Mouse (Mus musculus) CD4-positive naive resting alpha-beta T cell, adult 57 days (primary cell): Measurements from ENCODE around the gene Gsdma2. TPM values are rescaled to one million over a fixed set of nuclear protein-coding genes. Genes with fewer than 3 reads are reported as not detected.

Source experiments
- total RNA-seq: library from RNA; stranded (reverse); gene quantifications from one replicate; pipeline ENCODE4 v1.2.4, GENCODE M21; 2023

Gsdma2 gene
- total RNA-seq = not detected

GRCm38 (mm10) chr11:98646459-98646858 lies at the start of gene Gsdma2:
Gene Gsdma2 (plus strand): TSS chr11:98646759.

GRCm38 (mm10) chr11:98597991-98598390 lies 48.6 kb upstream of the Gsdma2 start, which contains the start of gene Lrrc3c:
Gene Lrrc3c (plus strand): TSS chr11:98598291.

DNA sequence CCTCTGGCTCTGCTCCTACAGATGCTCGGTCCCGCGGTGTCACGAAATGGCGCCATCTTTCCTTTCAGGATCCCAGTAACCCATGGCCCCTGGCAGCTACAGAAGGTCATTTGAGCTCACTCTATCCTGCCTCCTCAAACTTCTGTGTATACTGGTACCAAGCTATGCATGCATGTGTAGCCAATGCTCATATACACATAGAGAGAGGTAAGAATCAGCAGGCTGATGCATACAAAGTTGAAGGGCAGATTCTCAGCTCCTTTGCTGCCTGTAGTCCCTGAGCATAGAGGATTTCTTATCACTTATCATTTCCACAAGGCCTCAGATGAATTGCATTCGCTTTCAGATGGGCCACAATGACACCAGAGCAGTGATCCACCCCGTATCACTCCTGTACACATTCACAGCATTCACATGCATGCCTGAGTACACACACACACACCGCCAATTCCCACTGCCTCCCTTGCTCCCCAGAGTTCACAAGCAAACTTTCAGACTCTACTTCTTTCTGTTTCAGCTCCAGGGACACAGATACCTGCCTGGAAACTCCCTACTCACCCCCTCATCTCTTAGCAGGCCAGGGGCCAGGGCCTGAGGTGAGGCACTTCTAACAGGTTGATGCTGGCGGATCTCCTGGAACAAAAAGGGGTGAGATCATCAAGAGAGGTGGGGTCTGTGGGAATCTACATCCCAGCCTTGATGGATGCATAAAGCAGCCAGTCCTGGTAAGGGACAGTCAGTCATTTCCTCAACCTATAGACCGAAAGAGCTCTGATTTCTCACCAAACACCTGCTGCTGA lies 20.7 kb upstream of the Gsdma2 start, which contains the start of the genes Gm12355 and Gsdma3:
TSS of gene Gm12355 (minus strand) at position 51 of the 800 bp plus-strand sequence.
TSS of gene Gsdma3 (plus strand) at position 750 of the 800 bp plus-strand sequence.

DNA sequence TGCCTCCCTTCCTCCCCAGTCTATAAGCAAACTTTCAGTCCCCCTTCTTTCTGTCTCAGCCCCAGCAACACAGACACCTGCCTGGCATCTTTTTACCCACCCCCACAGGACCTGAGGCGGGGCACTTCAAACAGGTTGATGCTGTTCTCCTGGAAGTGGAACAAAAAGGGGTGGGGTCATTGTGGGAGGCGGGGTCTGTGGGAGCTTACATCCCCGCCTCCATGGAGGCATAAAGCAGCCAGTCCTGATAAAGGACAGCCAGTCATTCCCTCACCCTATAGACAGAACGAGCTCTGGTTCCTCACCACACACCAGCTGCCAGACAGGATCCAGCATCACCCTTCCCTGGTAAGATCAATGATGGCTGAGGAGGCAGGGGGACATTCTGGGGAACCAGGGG lies 17.5 kb downstream of the Gsdma2 start, which contains the start of gene Gsdma:
TSS of gene Gsdma (plus strand) at position 261 of the 400 bp plus-strand sequence.

GRCm38 (mm10) chr11:98681786-98682745 lies 35.5 kb downstream of the Gsdma2 start, which contains the start of gene Psmd3:
Gene Psmd3 (plus strand): TSS chr11:98682554.

DNA sequence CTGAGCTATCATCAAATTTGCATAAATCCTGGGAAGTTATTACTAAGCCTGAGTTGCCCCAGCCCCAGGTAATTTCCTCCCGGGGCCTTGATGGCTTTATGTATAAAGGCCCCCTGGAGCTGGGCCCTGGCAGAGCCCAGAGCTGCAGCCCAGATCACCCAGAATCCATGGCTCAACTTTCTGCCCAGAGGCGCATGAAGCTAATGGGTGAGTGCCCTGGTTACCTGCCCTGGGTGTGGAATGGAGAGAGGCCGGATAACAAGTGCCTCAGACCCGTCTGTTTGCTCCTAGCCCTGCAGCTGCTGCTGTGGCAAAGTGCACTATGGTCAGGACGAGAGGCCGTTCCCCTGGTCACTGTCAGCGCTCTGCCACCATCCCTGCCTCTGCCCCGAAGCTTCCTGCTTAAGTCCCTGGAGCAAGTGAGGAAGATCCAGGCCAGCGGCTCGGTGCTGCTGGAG lies 54.7 kb downstream of the Gsdma2 start, which contains the start of gene Csf3:
TSS of gene Csf3 (plus strand) at position 51 of the 458 bp plus-strand sequence.

Other genes starting within 250 kb of the Gsdma2 start
- 9.3 TPM for gene Pgap3, start 246.3 kb upstream of the Gsdma2 start, total RNA-seq
- 0.18 TPM for gene Erbb2, start 234.3 kb upstream of the Gsdma2 start, total RNA-seq
- 55.7 TPM for gene Mien1, start 207.8 kb upstream of the Gsdma2 start, total RNA-seq
- 1.2 TPM for gene Grb7, start 200.4 kb upstream of the Gsdma2 start, total RNA-seq
- 133 TPM for gene Ikzf3, start 100.7 kb upstream of the Gsdma2 start, total RNA-seq
- 5.8 TPM for gene Zpbp2, start 95.7 kb upstream of the Gsdma2 start, total RNA-seq
- gene Ormdl3, start 59.4 kb upstream of the Gsdma2 start, total RNA-seq = 23.7 TPM
- gene Lrrc3c, start 48.5 kb upstream of the Gsdma2 start, total RNA-seq = not detected
- gene Gm12355, start 21.1 kb upstream of the Gsdma2 start, total RNA-seq = 23.9 TPM
- 0.35 TPM for gene Gsdma3, start 20.4 kb upstream of the Gsdma2 start, total RNA-seq
- gene Gsdma, start 17.6 kb downstream of the Gsdma2 start, total RNA-seq = not detected
- gene Psmd3, start 35.8 kb downstream of the Gsdma2 start, total RNA-seq = 78.2 TPM
- not detected for gene Csf3, start 54.5 kb downstream of the Gsdma2 start, total RNA-seq
- gene Med24, start 82.7 kb downstream of the Gsdma2 start, total RNA-seq = 75.6 TPM
- 44.0 TPM for gene Thra, start 93.9 kb downstream of the Gsdma2 start, total RNA-seq
- gene Nr1d1, start 128.6 kb downstream of the Gsdma2 start, total RNA-seq = 5.1 TPM
- gene Msl1, start 148.8 kb downstream of the Gsdma2 start, total RNA-seq = 123 TPM
- 119 TPM for gene Casc3, start 158.1 kb downstream of the Gsdma2 start, total RNA-seq
- not detected for gene Rapgefl1, start 190.0 kb downstream of the Gsdma2 start, total RNA-seq
- 41.1 TPM for gene Wipf2, start 216.9 kb downstream of the Gsdma2 start, total RNA-seq